Mouse (Mus musculus): ENCODE results near the gene Slc25a26. TPM values are rescaled to one million over a fixed set of nuclear protein-coding genes. Genes with fewer than 3 reads are reported as not detected.
A peak's percentile ranks its signal among the peaks of the same experiment; 100 is the strongest.

Slc25a26 gene
- polyA plus RNA-seq, 1 experiment from 2014 or later = 5.2 TPM

DNA sequence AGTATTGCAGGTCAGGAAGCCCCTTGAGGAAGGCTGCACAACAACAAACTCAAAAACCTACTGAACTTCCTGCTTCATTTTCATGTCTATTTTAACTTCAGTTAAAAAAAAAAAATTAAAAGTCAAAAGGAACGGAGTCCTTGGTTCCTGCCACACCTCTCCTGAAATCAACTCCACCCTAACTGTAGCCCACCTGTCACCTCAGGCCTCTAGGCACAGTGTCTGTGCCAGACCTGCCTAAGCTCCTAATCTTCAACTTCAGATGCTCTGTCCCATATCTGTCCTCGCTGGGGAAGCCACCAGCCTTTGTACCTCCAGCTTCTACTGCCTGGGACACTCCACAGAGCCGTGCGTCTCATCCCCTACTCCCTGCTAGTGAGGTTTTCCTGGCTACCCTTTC lies 134.1 kb downstream of the Slc25a26 start:
- peaks cover 4% of the 10 kb centered on the region; the same call in 1 of the 2 replicates for H3K4me1 ChIP-seq (ENCODE audit: insufficient read depth, low read depth, low read length)
- no peak for TF ChIP-seq CTCF (IDR thresholded peaks at IDR 0.05)
- no peak for TF ChIP-seq EP300 (IDR thresholded peaks at IDR 0.05)
- ATAC-seq = no peak
- H3K27ac ChIP-seq (ENCODE audit: low read length) = no peak overlapping the region
- H3K4me3 ChIP-seq (ENCODE audit: low read depth, low read length) = no peak overlapping the region
- H3K9ac ChIP-seq (replicated peaks; ENCODE audit: low read depth) = no peak overlapping the region
- DNase-seq (ENCODE audit: low spot score) = no peak
- H3K27me3 ChIP-seq (replicated peaks; ENCODE audit: insufficient read depth, low read length) = no peaks in the 10 kb centered on the region
- WGBS = 79% methylated on average over 4 of the region's 4 CpGs
- H3K36me3 ChIP-seq (ENCODE audit: insufficient read depth, low read length) = no peaks in the 10 kb centered on the region
- no peaks in the 10 kb centered on the region for H3K9me3 ChIP-seq (ENCODE audit: low read length)
- no peak overlapping the region for H3K4me2 ChIP-seq (replicated peaks; ENCODE audit: low read depth, low read length)

- no peak for ATAC-seq
- no peaks in the 10 kb centered on the region for H3K9me3 ChIP-seq (ENCODE audit: low read length)
- WGBS = 67% methylated on average over 9 of the region's 9 CpGs
- DNase-seq (ENCODE audit: low spot score) = no peak
- TF ChIP-seq CTCF (IDR thresholded peaks at IDR 0.05) = no peak
- no peak for TF ChIP-seq EP300 (IDR thresholded peaks at IDR 0.05)
- no peaks in the 10 kb centered on the region for H3K36me3 ChIP-seq (ENCODE audit: insufficient read depth, low read length)
- H3K4me3 ChIP-seq (ENCODE audit: low read depth, low read length) = no peak overlapping the region
- H3K27ac ChIP-seq (ENCODE audit: low read length) = no peak overlapping the region
- peaks cover 4% of the 10 kb centered on the region; the same call in 1 of the 2 replicates for H3K4me1 ChIP-seq (ENCODE audit: insufficient read depth, low read depth, low read length)
- no peak overlapping the region for H3K9ac ChIP-seq (replicated peaks; ENCODE audit: low read depth)
- no peaks in the 10 kb centered on the region for H3K27me3 ChIP-seq (replicated peaks; ENCODE audit: insufficient read depth, low read length)
- no peak overlapping the region for H3K4me2 ChIP-seq (replicated peaks; ENCODE audit: low read depth, low read length)
These were observed 134.6 kb downstream of the Slc25a26 start for GRCm38 (mm10) chr6:94634710-94635109.

GRCm38 (mm10) chr6:94635343-94635742 lies 135.2 kb downstream of the Slc25a26 start:
- Histone ChIP-seq H3K4me1 (ENCODE audit: insufficient read depth, low read depth, low read length) (peaks cover 4% of the 10 kb centered on the region; the same call in 1 of the 2 replicates), H3K27me3 (replicated peaks; ENCODE audit: insufficient read depth, low read length) (no peaks in the 10 kb centered on the region), H3K9me3 (ENCODE audit: low read length) (no peaks in the 10 kb centered on the region), H3K4me3 (ENCODE audit: low read depth, low read length) (no peak overlapping the region), H3K9ac (replicated peaks; ENCODE audit: low read depth) (no peak overlapping the region), H3K36me3 (ENCODE audit: insufficient read depth, low read length) (no peaks in the 10 kb centered on the region), H3K27ac (ENCODE audit: low read length) (no peak overlapping the region), H3K4me2 (replicated peaks; ENCODE audit: low read depth, low read length) (no peak overlapping the region)
- TF ChIP-seq EP300 (IDR thresholded peaks at IDR 0.05) = peak; percentile 21; the same call in 1 of the 2 replicates
- TF ChIP-seq CTCF (IDR thresholded peaks at IDR 0.05) = no peak
- WGBS = 38% methylated on average over 1 of the region's 1 CpGs
- ATAC-seq = peak; percentile 11
- DNase-seq (ENCODE audit: low spot score) = peak; percentile 53

GRCm38 (mm10) chr6:94637024-94637434 lies 136.9 kb downstream of the Slc25a26 start:
- 40% methylated on average over 5 of the region's 5 CpGs for WGBS
- TF ChIP-seq CTCF (IDR thresholded peaks at IDR 0.05) = no peak
- TF ChIP-seq EP300 (IDR thresholded peaks at IDR 0.05) = peak; percentile 45
- Histone ChIP-seq H3K9me3 (ENCODE audit: low read length) (no peaks in the 10 kb centered on the region), H3K4me2 (replicated peaks; ENCODE audit: low read depth, low read length) (no peak overlapping the region), H3K9ac (replicated peaks; ENCODE audit: low read depth) (no peak overlapping the region), H3K27me3 (replicated peaks; ENCODE audit: insufficient read depth, low read length) (no peaks in the 10 kb centered on the region), H3K4me3 (ENCODE audit: low read depth, low read length) (no peak overlapping the region), H3K4me1 (ENCODE audit: insufficient read depth, low read depth, low read length) (peaks cover 4% of the 10 kb centered on the region; the same call in 1 of the 2 replicates), H3K36me3 (ENCODE audit: insufficient read depth, low read length) (no peaks in the 10 kb centered on the region), H3K27ac (ENCODE audit: low read length) (no peak overlapping the region)
- ATAC-seq = peak; percentile 72
- peak; percentile 49 for DNase-seq (ENCODE audit: low spot score)

DNA sequence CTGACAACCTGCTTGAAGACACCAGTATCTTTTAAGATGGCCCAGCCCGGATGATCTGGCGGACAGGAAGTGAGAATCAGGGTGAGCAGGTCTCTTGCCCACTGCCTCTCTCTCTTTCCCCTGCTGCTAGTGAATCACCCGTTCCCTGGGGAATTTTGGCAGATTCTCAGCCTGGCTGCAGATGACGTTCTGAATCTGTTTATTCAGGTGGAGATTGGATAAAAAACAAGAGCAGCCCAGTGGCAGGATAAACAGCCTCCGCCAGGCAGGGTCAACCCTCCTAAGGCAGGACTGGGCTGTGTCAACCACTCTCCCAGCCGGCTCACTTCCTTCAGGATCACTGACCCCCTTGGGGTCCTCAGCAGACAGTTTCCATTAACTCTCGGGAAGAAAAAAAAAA lies 140.2 kb downstream of the Slc25a26 start:
- no peak overlapping the region for H3K4me2 ChIP-seq (replicated peaks; ENCODE audit: low read depth, low read length)
- H3K27ac ChIP-seq (ENCODE audit: low read length) = no peak overlapping the region
- peaks cover 4% of the 10 kb centered on the region; the same call in 1 of the 2 replicates for H3K4me1 ChIP-seq (ENCODE audit: insufficient read depth, low read depth, low read length)
- H3K27me3 ChIP-seq (replicated peaks; ENCODE audit: insufficient read depth, low read length) = no peaks in the 10 kb centered on the region
- ATAC-seq (no peak), DNase-seq (ENCODE audit: low spot score) (no peak)
- TF ChIP-seq CTCF (IDR thresholded peaks at IDR 0.05) = no peak
- TF ChIP-seq EP300 (IDR thresholded peaks at IDR 0.05) = no peak
- H3K36me3 ChIP-seq (ENCODE audit: insufficient read depth, low read length) = no peaks in the 10 kb centered on the region
- 47% methylated on average over 7 of the region's 7 CpGs for WGBS
- no peak overlapping the region for H3K4me3 ChIP-seq (ENCODE audit: low read depth, low read length)
- no peak overlapping the region for H3K9ac ChIP-seq (replicated peaks; ENCODE audit: low read depth)
- no peaks in the 10 kb centered on the region for H3K9me3 ChIP-seq (ENCODE audit: low read length)

GRCm38 (mm10) chr6:94642048-94642447 lies 141.9 kb downstream of the Slc25a26 start:
- Histone ChIP-seq H3K27ac (ENCODE audit: low read length) (no peak overlapping the region), H3K4me3 (ENCODE audit: low read depth, low read length) (no peak overlapping the region), H3K9ac (replicated peaks; ENCODE audit: low read depth) (no peak overlapping the region), H3K27me3 (replicated peaks; ENCODE audit: insufficient read depth, low read length) (no peaks in the 10 kb centered on the region), H3K4me1 (ENCODE audit: insufficient read depth, low read depth, low read length) (peaks cover 10% of the 10 kb centered on the region; the same call in 1 of the 2 replicates), H3K4me2 (replicated peaks; ENCODE audit: low read depth, low read length) (no peak overlapping the region), H3K36me3 (ENCODE audit: insufficient read depth, low read length) (no peaks in the 10 kb centered on the region), H3K9me3 (ENCODE audit: low read length) (no peaks in the 10 kb centered on the region)
- 91% methylated on average over 1 of the region's 1 CpGs for WGBS
- DNase-seq (ENCODE audit: low spot score) (no peak), ATAC-seq (no peak)
- no peak for TF ChIP-seq EP300 (IDR thresholded peaks at IDR 0.05)
- TF ChIP-seq CTCF (IDR thresholded peaks at IDR 0.05) = no peak

- H3K9ac ChIP-seq (replicated peaks; ENCODE audit: low read depth) = no peak overlapping the region
- no peak overlapping the region for H3K4me3 ChIP-seq (ENCODE audit: low read depth, low read length)
- H3K4me1 ChIP-seq (ENCODE audit: insufficient read depth, low read depth, low read length) = peaks cover 26% of the 10 kb centered on the region; the same call in 1 of the 2 replicates
- no peaks in the 10 kb centered on the region for H3K36me3 ChIP-seq (ENCODE audit: insufficient read depth, low read length)
- DNase-seq (ENCODE audit: low spot score) = no peak
- TF ChIP-seq EP300 (IDR thresholded peaks at IDR 0.05) = no peak
- TF ChIP-seq CTCF (IDR thresholded peaks at IDR 0.05) = no peak
- no peak for ATAC-seq
- H3K27me3 ChIP-seq (replicated peaks; ENCODE audit: insufficient read depth, low read length) = no peaks in the 10 kb centered on the region
- WGBS = 73% methylated on average over 2 of the region's 2 CpGs
- no peaks in the 10 kb centered on the region for H3K9me3 ChIP-seq (ENCODE audit: low read length)
- H3K4me2 ChIP-seq (replicated peaks; ENCODE audit: low read depth, low read length) = no peak overlapping the region
- H3K27ac ChIP-seq (ENCODE audit: low read length) = no peak overlapping the region
These were observed 143.9 kb downstream of the Slc25a26 start for GRCm38 (mm10) chr6:94643989-94644388.
